Mouse (Mus musculus) embryonic facial prominence, embryonic 12.5 days (tissue): ENCODE measurements around the gene B4galt1. TPM values are rescaled to one million over a fixed set of nuclear protein-coding genes. Genes with fewer than 3 reads are reported as not detected.

Experiments used
- ATAC-seq: fragments of 200-750 bp; cut with Nextera tagmentation; 2 replicates; pipeline ENCODE4 v1.8.0; 2017; ENCODE audit not compliant: insufficient number of reproducible peaks, insufficient read depth, low FRiP score, low TSS enrichment
- H3K27ac ChIP-seq: fragments of 300-500 bp; sonication (generic); 2 replicates; pipeline ENCODE4 v1.5.1; 2016; ENCODE audit warnings: mild to moderate bottlenecking
- H3K27me3 ChIP-seq: fragments of 300-500 bp; sonication (generic); 2 replicates; pipeline ENCODE4 v1.6.1; 2016; ENCODE audit warnings: mild to moderate bottlenecking, moderate library complexity
- H3K36me3 ChIP-seq: fragments of 300-500 bp; sonication (generic); 2 replicates; pipeline ENCODE4 v1.6.1; 2016; ENCODE audit warnings: mild to moderate bottlenecking
- H3K4me1 ChIP-seq: fragments of 300-500 bp; sonication (generic); 2 replicates; pipeline ENCODE4 v1.6.1; 2016
- H3K4me2 ChIP-seq: fragments of 300-500 bp; sonication (generic); replicated peaks from 2 replicates; pipeline ENCODE4 v1.6.1; 2016; ENCODE audit warnings: mild to moderate bottlenecking, moderate library complexity
- H3K4me3 ChIP-seq: fragments of 300-500 bp; sonication (generic); 2 replicates; pipeline ENCODE4 v1.5.1; 2016; ENCODE audit warnings: mild to moderate bottlenecking
- H3K9ac ChIP-seq: fragments of 300-500 bp; sonication (generic); 2 replicates; pipeline ENCODE4 v1.6.1; 2016; ENCODE audit warnings: mild to moderate bottlenecking, moderate library complexity
- H3K9me3 ChIP-seq: fragments of 300-500 bp; sonication (generic); 2 replicates; pipeline ENCODE4 v1.6.1; 2016; ENCODE audit warnings: mild to moderate bottlenecking, moderate library complexity
- WGBS: fragments of 180-500 bp; shearing (Covaris S2); methylation state at CpG from one replicate; pipeline ENCODE4 v1.1.7; 2016; 5-methylcytosine and 5-hydroxymethylcytosine counted together
- polyA plus RNA-seq: library from polyadenylated mRNA; unstranded; fragments of >200 nt; fragmentation: Nextera tagmentation; extraction: Ambion mirVana; gene quantifications from 2 replicates; pipeline ENCODE4 v1.2.1, GENCODE M21; 2016

Gene B4galt1
- polyA plus RNA-seq, 1 experiment from 2014 or later = 37.9 TPM

DNA sequence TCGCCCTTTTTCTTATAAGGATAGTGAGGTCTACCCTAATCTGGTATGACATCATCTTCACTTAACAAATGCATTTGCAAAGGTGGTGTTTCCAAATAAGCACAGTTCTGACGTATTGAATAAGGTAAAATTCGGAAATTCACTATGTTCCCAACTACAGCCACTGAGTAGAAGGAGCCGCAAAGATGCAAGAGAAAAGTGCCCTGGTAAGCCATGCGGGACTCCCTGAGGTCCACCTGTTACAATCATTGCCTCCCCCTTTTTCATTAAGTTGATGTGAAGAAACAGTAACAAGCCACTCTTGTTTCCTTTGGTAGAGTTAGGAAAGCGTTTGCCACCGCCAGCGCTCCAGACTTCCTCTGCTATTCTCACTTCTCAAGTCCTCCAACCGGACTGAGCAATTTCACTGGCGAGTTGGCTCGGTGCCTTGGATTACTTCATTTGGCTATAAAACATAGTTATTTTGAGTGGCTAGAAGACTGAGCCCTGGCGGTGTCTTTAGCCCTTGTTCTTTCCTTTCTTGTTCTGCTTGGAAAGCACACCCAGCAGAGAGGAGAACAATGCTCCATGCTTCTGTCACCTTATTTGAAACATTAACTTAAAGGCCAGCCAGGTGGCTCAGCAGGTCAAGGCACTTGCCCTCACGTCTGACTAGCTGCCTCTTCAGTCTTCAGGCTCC is 14.9 kb upstream of the B4galt1 start:
- Histone ChIP-seq H3K4me3 (no peak overlapping the region), H3K27me3 (no peaks in the 10 kb centered on the region), H3K9ac (no peak overlapping the region), H3K4me2 (no peak overlapping the region), H3K27ac (no peak overlapping the region), H3K36me3 (no peaks in the 10 kb centered on the region), H3K4me1 (peaks cover 6% of the 10 kb centered on the region), H3K9me3 (no peaks in the 10 kb centered on the region)
- 72% methylated on average over 13 of the region's 13 CpGs for WGBS
- ATAC-seq = no peak

DNA sequence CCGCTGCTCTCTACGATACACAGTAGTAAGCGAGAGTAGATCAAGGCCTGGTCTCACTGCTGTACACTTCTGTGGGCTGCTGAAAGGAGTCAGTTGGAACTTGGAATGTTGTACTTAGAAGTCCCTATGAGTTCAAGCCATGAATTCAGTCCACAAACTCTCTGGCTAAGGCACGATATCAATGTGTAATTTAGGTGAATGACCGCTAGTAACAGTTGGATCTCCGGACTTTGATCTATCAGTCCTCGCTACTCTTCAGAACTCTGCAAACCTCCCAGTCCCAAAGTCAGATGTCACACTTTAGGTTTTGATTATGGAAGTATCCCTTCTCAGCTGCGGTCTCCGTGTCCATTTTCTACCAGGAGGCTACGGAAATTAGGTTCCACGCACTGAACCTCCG is 10.6 kb upstream of the B4galt1 start:
- H3K4me3 ChIP-seq = no peak overlapping the region
- H3K27me3 ChIP-seq = no peaks in the 10 kb centered on the region
- H3K36me3 ChIP-seq = no peaks in the 10 kb centered on the region
- no peaks in the 10 kb centered on the region for H3K9me3 ChIP-seq
- H3K4me2 ChIP-seq = no peak overlapping the region
- WGBS = 95% methylated on average over 12 of the region's 12 CpGs
- no peak for ATAC-seq
- H3K9ac ChIP-seq = no peak overlapping the region
- no peak overlapping the region for H3K27ac ChIP-seq
- H3K4me1 ChIP-seq = no peaks in the 10 kb centered on the region

DNA sequence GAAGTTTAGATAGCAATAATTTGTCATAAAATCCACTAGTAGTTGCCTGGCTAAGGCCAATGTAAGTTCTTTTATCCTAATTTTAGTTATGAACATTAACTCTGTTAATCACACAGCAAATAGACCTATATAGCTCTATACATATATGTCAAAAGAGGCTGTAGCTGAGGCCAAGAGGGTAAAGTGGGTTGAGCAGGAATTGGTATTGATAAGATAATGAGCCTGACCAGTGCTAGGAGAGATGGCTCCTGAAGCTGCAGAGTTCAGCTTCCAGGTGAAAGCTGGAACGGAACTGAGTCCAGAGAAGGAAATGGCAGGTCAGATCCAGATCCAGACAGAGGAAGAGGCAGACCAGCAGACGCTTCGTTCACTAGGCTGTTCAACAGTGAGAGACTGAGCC is 9.5 kb upstream of the B4galt1 start:
- H3K4me2 ChIP-seq = no peak overlapping the region
- H3K9me3 ChIP-seq = no peaks in the 10 kb centered on the region
- no peak overlapping the region for H3K4me3 ChIP-seq
- no peaks in the 10 kb centered on the region for H3K27me3 ChIP-seq
- H3K4me1 ChIP-seq = no peaks in the 10 kb centered on the region
- whole genome bisulfite sequencing = 92% methylated on average over 3 of the region's 3 CpGs
- no peak overlapping the region for H3K9ac ChIP-seq
- no peaks in the 10 kb centered on the region for H3K36me3 ChIP-seq
- no peak overlapping the region for H3K27ac ChIP-seq
- ATAC-seq = no peak

DNA sequence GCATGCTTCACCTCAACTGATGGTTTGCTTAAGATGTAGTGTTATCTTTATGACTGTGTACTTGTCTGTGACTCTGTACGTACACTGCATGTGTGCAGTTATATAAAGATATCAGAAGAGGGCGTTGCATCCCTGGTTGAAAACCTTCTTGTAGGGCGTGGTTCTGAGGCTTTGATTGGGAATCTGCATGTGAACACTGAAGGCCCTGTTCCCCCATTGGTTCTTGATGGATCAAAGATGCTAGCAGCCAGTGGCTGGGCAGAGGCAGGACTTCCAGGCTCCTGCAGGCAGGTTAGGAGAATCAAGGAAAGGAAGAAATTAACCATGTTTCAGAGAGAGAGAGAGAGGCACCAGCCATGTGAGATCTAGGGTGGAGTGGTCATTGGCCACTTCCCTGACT is 7.3 kb upstream of the B4galt1 start:
- Histone ChIP-seq H3K27ac (no peak overlapping the region), H3K4me3 (no peak overlapping the region), H3K27me3 (no peaks in the 10 kb centered on the region), H3K9me3 (no peaks in the 10 kb centered on the region), H3K4me2 (no peak overlapping the region), H3K4me1 (no peaks in the 10 kb centered on the region), H3K9ac (no peak overlapping the region), H3K36me3 (no peaks in the 10 kb centered on the region)
- ATAC-seq = no peak
- 74% methylated on average over 3 of the region's 3 CpGs for WGBS

DNA sequence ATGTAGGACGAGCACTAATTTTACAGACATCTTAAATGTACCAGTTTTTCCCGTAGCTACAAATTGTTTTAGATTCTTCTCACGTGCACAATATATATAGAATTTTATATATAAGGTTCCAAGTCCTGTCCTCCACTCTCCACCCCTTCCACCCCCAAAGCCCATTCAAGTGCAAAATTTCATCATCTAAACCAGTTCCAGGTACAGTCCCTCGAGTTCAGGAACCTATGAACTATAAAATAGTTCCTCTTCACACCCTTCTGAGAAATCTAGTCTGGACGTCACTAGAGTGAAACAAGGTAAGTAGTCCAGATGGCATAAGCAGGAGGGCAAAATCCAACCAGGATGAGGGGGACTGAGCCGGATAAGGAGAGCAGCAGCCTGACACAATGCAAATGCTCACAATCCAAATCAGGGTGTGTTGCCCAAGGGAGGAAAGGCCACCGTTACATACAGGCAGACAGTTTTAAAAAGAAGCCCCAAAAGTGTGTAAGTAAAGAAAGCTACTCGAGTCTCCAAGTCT is 4.1 kb upstream of the B4galt1 start:
- Histone ChIP-seq H3K9me3 (no peaks in the 10 kb centered on the region), H3K9ac (no peak overlapping the region), H3K27ac (no peak overlapping the region), H3K4me2 (no peak overlapping the region), H3K4me3 (no peak overlapping the region), H3K27me3 (no peaks in the 10 kb centered on the region), H3K36me3 (no peaks in the 10 kb centered on the region), H3K4me1 (0 out of 2 replicates have a peak, but pooled peaks cover 4% of the 10 kb centered on the region)
- no peak for ATAC-seq
- 76% methylated on average over 8 of the region's 8 CpGs for WGBS

DNA sequence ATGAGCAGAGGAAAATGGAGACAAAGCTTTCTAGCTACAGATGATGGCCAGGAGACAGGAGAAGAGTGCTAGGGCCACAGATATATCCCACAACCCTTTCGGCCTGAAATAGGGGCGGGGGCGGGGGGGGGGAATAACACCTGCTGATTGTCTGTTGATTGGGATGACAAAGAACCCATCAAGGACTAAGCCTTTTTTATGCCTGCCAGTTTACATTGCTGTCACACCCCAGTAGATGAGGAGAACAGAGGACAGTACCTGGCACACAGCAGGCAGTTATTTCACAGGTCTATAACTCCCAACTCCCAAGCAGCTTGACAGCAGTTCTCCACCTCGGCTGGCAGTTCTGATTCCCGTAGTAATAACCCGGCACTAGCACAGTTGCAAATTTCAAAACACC is 2.8 kb upstream of the B4galt1 start:
- Histone ChIP-seq H3K4me2 (no peak overlapping the region), H3K4me1 (peaks cover 14% of the 10 kb centered on the region), H3K4me3 (no peak overlapping the region), H3K9me3 (no peaks in the 10 kb centered on the region), H3K27me3 (no peaks in the 10 kb centered on the region), H3K27ac (no peak overlapping the region), H3K9ac (no peak overlapping the region), H3K36me3 (no peaks in the 10 kb centered on the region)
- WGBS = 77% methylated on average over 6 of the region's 6 CpGs
- no peak for ATAC-seq

DNA sequence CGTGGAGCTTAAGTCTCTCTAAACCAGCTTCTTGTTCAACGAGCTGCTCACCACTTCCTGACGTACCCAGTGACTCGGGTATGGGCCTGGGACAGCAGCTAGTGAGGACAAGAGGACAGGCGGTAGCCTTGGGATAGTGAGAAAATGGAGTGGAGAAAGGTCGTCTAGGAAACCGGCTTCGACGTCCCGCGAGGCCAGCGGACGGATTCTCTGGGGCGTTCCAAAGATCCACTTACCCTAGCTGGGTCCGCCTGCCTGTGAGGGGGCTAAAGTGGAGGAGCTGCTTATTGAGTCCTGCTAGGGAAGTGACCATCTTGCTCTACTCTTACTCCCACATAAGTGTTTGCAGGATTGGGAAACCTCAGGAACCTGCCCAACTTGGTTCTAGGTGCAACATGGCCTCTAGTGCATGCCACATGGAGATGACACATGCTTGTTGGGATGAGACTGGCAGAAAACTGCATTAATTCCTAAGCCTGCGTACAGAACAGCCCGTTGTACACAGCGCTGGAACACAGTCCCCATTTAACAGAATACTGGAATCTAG is 655 bp upstream of the B4galt1 start:
- 15% methylated on average over 18 of the region's 18 CpGs for WGBS
- Histone ChIP-seq H3K4me3 (peak overlapping the region; percentile 70), H3K27ac (peak overlapping the region; percentile 95), H3K9ac (peak overlapping the region; percentile 58), H3K36me3 (no peaks in the 10 kb centered on the region), H3K4me1 (peaks cover 29% of the 10 kb centered on the region), H3K9me3 (no peaks in the 10 kb centered on the region), H3K4me2 (peak overlapping the region; percentile 84), H3K27me3 (no peaks in the 10 kb centered on the region)
- ATAC-seq = 0 out of 2 replicates have a peak, but pooled peaks have one; percentile 3

DNA sequence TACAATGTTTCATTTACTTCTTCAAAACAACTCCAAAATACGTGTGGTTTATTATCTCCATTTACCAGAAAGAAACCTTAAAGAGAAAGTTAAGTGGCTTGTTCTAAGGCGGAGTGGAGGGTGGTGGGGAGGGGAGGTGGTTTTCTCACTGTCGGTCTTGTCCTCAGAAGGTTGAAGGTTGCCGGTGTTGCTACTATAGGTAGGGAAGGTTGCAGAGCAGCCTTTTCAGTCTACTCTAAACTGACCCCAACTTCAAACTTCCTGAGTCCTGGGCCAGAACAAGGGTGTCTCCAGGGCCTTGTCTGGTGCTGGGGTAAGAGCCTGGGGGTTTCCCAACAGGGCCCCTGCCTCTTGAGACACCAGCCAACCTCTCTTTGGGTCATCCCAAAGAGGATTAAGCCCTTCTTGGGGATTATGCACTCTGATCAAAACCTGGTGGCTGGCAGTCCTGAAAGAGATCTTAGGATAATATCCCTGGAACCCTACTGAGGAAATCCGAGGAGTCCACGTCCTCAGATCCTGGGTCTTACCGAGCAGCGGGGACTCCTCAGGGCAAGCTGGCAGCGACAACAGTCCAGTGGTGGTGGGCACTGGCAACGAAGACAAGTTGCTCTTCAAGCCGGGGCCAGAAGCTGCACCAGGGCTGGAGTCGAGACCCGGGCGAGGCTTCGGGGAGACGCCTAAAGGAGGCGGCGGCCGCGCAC is 792 bp downstream of the B4galt1 start:
- Histone ChIP-seq H3K36me3 (no peaks in the 10 kb centered on the region), H3K9ac (peak overlapping the region; percentile 82), H3K9me3 (no peaks in the 10 kb centered on the region), H3K4me3 (peak overlapping the region; percentile 70), H3K27ac (peak overlapping the region; percentile 95), H3K4me1 (peaks cover 29% of the 10 kb centered on the region), H3K27me3 (no peaks in the 10 kb centered on the region), H3K4me2 (peak overlapping the region; percentile 84)
- ATAC-seq = no peak
- WGBS = under 1% methylated on average over 20 of the region's 20 CpGs

DNA sequence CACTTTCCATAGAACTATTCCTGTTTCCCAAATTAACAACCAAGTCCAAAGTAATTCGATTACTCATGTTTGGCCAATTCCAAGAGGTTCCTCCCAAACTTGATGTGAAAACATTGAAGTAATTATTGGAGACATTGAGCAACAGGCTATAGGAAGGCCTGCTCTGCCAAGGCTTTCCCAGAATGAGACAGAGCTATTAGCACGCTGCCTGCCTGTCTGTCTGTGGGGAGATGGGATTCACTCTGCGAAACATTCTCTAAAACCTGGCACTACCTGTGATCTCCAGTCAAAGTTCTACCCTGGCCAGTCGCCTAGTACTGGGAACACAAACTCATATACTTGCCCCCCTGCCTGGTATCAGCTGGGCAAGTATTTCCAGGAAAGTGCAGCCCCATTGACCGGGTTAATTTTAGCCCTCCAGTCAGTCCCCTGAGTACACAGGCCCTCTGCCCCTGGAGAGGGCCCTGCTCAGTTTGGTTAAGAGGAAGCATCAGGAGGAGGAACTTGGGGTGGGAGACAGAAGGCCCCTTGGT is 1.5 kb downstream of the B4galt1 start:
- H3K9me3 ChIP-seq = no peaks in the 10 kb centered on the region
- H3K36me3 ChIP-seq = no peaks in the 10 kb centered on the region
- no peak for ATAC-seq
- peak overlapping the region; percentile 82 for H3K9ac ChIP-seq
- H3K4me2 ChIP-seq = peak overlapping the region; percentile 84
- peaks cover 29% of the 10 kb centered on the region for H3K4me1 ChIP-seq
- no peaks in the 10 kb centered on the region for H3K27me3 ChIP-seq
- WGBS = 27% methylated on average over 5 of the region's 5 CpGs
- H3K4me3 ChIP-seq = peak overlapping the region; percentile 70
- H3K27ac ChIP-seq = peak overlapping the region; percentile 95; the same call in 1 of the 2 replicates

DNA sequence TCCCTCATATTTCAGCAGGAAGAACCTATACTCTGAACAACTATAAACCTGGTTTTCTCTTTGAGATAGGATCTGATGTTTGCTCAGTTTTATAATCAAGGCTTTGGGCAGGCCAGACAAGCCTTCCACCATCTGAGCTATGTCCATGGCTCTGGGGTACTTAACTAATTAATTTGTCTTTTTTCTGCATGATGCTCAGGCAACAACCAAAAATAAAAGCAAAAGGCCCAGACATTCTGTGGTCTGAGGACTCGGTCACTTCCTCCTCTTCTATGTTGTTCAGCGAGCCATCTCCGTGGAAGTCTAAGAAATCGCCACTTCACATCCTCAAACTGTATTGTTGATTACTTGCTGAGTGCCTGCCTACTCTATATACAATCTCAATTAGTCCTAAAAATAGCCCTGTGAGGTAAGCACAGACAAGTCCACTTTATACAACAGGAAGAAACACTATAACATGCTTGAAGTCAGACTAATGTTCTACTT is 2.0 kb downstream of the B4galt1 start:
- Histone ChIP-seq H3K27me3 (no peaks in the 10 kb centered on the region), H3K9ac (0 out of 2 replicates have a peak overlapping the region, but pooled peaks have one; percentile 82), H3K4me1 (peaks cover 29% of the 10 kb centered on the region), H3K4me3 (peak overlapping the region; percentile 70), H3K27ac (no peak overlapping the region), H3K9me3 (no peaks in the 10 kb centered on the region), H3K4me2 (peak overlapping the region; percentile 84), H3K36me3 (no peaks in the 10 kb centered on the region)
- no peak for ATAC-seq
- WGBS = 59% methylated on average over 4 of the region's 4 CpGs

DNA sequence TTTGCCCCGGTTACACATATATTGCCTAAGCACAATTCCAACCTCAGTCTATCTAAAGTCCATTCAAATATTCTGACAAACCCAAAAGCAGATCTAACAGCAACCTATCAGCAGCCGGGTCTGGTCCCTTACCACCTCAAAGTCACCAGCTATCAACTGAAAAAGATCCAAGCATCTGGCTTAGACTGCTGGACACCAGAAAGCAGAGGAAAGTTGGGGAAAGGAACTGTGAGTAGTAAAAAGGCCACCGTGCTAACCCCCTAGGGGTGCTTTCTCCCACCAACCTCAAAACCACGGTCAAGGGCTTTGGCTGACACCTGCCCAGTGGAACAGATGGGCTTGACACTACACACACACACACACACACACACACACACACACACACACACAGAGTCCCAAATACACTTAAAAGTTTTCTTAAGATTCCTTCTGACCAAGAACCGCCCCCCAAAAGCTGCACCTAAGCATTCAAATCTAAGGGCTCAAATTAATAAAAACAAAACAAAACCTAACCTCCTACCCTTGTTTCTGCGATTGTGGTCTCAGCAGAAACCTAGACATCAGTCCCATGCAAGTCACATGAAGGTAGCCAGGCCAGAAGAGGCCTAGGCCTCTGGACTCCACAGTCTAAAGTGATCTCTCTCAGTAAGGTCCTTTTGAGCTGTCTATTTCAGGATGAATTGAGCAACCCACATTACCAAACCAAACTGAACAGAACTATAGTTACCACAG is 2.6 kb downstream of the B4galt1 start:
- H3K27me3 ChIP-seq = no peaks in the 10 kb centered on the region
- peak overlapping the region; percentile 84 for H3K4me2 ChIP-seq
- H3K9me3 ChIP-seq = no peaks in the 10 kb centered on the region
- no peak overlapping the region for H3K9ac ChIP-seq
- peaks cover 29% of the 10 kb centered on the region for H3K4me1 ChIP-seq
- ATAC-seq = no peak
- no peaks in the 10 kb centered on the region for H3K36me3 ChIP-seq
- 76% methylated on average over 6 of the region's 6 CpGs for WGBS
- no peak overlapping the region for H3K27ac ChIP-seq
- H3K4me3 ChIP-seq = peak overlapping the region; percentile 70
